Mouse (Mus musculus) spleen, postnatal 36 days (tissue): ENCODE measurements around the gene Bak1.

Experiments
- DNase-seq, 2 experiments: peaks; one replicate each; pipeline ENCODE4 v3.0.0; 2022; ENCODE audit warnings: low spot score in 2 of 2, mixed read lengths in 1 of 2

Bak1 gene

DNA sequence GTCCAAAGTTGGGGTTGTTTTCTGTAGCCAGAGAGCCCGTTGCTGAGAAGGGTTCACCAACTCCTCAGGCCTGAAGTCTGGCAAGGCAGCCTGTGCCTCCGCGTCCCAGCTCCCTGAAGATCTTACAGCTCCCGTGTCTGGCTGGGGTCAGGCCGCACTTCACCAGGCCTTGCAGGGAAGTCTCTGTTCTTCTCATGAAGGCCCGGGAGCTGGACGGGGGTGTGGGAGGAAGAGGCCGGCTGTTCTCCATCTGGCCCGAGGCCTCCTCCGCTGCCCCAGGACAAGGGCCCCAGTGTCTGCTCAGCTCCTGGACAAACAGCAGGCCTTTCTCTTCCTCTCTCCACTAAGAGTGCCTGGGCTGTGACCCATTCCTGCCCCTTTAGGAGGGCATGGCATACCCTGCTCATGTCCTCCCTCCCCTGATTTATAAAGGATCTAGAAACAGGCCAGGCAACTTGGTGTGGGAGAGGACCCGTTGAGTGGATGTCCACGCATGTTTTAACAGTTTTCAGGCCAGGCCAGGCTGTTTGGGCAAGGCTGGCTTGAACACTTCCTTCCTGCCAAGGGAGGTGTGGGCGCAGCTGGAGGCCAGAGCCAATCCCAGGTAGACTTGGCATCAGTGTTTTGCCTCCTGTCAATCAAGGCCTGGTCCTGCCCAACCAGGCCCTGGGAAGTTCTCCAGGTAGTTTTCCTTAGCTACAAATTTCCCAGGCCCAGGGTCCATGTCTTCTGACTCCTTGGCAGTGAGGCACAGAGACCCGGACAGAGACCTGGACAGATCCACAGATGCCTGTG lies 19.8 kb upstream of the Bak1 start:
- DNase-seq: no peak

DNA sequence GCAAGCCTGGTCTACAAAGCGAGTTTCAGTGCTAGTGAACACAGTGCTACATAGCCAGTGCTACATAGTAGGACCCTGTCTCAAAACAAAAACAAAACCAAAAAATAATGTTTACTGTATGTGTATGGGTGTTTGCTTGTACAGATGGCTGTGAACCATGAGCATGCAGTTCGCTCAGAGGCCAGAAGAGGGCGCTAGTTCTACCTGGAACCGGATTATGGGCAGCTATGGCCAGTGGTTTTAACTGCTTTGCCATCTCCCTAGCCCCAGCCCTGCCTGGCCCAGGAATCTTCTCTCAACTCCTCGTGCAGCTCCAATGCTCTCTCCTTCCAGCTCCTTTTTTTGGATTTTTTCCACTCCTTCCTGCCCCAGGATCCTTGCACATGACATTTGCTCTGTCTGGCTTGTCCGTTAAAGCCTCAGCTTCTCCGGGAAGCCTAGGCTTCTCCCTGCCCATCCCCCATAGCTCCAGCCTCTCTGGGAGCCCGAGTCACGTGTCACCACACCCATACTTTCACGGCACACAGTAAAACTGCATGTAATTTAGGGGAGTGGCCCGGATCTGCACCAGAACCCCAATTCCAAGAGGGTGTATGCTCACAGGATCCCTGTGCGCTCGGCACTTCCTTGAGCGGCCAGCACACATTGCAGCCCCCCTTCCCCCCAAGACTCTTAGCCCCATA lies 19.1 kb upstream of the Bak1 start:
- DNase-seq: no peak

DNA sequence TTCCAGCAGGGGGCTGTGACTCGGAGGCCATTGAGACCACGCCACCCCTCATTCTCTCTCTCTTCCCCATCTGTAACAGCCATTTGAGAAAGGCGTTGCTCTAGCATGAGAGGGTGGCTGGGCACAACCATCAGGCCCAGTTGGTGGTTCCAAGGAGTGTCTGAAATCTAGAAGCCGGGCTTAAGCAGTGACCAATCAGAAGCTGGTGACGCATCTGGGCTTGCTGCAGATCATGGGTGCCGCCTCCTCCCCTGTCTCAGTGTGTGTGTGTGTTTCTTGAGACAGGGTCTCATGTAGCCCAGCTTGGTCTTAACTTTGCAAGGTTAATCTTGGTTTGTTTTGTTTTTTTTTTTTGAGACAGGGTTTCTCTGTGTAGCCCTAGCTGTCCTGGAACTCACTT lies 16.4 kb upstream of the Bak1 start:
- no peak for DNase-seq

DNA sequence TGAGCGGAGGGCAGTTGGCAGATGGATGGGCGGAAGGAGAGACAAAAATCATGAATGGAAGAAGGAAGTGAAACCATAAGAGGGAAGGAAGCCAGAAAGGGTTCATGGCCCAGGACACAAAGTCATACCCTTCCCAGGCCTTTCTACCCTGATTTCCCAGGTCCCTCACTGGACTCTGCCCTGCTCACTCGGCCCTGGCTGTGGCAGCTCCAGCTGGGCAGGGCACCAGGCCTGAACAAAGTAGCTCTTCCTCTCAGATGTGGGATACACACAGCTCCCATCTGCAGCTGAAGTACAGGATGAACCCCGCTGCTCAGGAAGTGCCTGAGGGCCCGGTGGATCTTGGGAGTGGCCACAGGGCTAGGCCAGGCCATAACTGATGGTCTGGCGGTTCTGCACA lies 14.0 kb upstream of the Bak1 start:
- peak; percentile 53 to 59 for DNase-seq

DNA sequence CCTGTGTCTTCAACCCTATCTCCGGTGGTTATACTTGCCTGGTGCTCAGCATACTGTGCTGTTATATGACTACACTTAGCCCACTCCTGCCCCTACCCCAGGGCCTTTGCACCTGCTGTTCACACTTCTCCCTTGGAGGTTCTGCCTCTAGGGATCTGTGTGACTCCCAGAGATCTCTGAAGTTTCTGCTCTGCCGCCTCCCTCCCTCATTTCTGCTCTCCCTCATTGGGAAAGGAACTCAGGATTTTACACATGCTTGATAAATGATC lies 12.9 kb upstream of the Bak1 start:
- peak; percentile 68 for DNase-seq

DNA sequence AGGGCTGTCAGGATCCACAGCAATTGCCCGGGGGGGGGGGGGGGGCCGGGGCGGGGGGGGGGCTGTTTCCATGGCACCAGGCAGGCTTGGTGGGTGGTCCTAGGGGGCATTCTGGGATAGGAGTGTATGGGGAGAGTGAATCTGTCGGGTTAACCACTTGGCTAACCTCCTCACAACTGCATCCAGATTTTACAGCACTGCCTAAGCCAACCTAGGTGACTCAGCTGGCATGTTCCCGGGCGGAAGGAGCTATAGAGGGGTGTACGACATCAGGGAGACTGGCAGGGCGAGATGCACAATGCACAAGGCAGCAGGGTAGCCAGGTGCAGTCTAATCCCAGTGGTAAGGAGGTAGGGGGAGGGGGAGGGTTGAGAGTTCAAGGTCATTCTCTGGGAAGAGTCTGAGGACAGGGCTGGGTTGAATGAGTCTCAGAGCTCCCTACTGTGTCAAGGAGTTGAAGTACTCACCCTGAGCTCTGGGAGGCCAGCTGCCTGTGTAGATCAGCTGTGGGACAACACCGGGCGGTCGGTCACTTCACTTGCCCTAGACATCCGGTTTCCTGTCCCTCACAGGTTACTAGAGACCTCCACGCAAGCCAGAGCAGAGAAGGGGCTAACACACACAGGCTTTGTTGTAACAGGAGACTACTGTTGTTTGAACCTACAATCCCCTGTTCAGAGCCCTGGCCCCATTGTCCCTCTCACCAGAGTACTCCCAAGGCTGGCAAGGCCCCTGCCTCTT lies 12.4 kb upstream of the Bak1 start:
- DNase-seq: peak; percentile 35 to 42

DNA sequence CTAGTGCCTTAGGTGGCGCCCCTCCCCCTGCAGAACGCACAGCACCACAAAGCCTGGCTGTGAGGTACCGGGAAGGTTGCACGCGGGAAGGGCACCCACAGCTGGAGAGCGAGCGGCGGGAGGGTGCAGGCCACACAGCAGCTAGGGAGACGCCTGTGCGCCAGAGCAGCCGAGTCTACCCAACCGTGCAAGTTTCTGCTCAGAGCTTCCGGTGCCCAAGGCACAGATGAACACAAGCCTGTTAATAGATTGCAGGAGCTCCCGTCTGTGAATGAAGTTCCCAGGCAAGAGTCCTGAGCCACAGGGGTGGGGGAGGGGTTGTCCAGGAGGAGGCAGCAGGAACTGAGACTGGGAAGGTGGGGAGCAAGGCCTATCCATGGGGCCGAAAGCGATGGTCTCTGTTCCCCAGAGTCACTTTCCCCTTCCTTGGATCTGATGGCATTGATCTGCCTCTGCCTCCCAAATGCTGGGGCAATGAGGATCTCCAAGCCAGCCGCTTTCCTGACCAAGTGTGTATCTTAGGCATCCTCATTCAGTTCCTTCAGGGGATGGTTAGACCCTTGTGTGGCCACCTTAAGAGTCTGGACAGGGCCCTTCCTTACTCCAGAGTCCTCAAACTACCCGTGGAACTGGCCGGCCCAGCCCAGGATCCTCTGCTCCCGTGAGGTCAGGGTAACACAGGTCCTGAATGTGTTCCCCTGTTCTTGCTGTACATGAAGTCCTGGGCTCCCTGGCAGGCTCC lies 11.7 kb upstream of the Bak1 start:
- peak; percentile 59 to 67 for DNase-seq

DNA sequence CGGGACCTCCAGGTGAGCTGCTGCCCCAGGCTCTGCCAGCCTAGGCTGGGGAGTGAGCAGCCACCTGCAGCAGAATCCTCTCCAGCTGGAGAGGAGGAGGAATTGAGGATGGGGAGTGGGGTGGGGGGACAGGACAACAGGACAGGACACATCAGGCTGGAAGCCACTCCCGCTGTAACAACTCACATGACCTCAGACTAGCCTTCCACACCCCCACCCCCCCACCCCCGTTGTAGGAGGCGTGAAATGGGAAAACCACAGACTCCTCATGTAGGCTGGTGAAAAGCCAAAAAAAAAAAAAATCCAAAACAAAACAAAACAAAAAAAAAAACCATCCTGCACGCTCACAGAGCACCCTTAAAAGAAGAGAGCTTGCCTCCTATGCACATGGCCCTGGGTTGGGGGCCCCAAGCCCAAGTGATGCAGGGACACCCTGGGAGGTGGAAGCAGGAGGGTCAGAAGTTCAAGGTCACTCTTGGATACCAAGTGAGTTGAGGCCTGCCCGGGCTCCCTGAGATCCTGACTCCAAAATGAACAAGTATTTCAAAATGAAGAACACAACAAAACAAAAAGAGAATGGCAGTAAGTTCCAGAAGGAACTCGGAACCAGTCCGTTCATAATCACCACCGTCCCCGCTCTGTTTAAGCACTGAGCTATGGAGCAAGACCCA lies 10.8 kb upstream of the Bak1 start:
- no peak for DNase-seq

DNA sequence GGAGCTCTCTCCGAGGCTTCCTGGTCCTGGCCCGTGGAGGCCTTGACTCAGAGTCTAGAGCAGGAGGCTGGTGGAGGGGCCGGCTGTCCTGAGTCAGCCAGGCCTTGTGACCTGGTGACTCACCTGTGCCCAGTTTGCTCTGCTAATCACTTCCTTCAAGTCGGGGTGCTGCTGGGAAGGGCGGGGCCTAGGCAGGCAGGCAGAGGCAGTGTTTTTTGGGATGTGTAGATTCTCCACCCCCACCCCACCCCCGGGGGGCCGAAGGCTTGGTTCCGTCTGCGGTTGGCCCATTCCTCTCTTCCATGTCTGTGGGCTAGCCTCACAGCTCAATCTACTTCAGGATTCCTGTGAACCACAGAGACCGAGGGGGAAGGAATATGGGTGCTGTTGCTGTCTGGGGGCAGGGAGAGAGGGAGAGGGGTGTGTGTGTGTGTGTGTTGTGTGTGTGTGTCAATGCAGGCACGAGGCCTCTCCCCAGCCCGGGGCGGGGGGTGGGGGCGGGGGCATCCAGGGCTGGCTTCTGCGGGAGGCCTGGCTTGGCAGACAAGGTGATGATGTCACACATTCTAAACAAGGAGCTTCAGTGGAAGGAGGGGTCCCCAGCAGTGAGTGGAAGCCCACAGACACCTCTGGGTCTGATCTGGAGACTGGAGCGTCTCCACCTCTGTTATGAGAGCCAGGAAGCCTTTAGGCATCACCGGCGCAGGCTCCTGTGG lies 9.7 kb upstream of the Bak1 start:
- no peak for DNase-seq

DNA sequence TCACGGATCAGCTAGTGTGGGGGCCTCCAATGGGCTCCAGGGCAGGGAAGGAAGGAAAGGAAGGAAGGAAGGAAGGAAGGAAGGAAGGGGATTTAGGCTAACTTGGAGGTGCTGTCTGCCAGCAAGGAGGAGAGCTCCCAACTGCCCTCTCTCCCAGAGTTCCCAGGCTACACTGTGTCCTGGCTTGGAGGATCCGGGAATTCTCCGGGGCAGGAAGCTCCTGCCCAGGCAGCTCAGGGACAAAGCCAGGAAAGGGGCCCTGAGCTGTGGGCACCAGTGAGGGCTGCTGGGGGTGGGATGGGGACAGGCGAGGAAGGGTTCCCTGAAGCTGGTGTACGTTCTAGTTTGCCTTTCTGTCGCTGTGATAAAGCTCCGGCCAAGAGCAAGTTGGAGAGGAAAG lies 7.7 kb upstream of the Bak1 start:
- no peak for DNase-seq

DNA sequence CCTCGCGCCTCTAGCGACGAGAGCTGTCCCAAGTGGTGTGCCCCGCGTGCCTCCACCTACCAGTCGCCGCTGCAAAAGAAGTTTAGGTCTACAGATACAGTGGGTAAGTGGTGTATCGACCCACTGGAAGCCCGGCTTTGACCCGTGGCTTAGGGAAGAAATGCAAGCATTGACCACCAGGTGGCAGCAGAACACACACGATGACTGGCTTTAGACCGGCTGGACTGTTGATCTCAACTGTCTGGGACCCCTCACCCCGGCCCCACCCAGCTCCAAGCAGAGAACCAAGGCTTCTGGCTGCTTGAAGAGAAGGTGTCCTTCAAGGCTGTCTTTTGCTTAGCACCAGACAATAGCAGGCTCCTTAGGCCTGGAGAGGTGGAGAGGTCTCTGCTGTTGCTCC lies 4.1 kb upstream of the Bak1 start:
- DNase-seq: peak; percentile 64 to 72

DNA sequence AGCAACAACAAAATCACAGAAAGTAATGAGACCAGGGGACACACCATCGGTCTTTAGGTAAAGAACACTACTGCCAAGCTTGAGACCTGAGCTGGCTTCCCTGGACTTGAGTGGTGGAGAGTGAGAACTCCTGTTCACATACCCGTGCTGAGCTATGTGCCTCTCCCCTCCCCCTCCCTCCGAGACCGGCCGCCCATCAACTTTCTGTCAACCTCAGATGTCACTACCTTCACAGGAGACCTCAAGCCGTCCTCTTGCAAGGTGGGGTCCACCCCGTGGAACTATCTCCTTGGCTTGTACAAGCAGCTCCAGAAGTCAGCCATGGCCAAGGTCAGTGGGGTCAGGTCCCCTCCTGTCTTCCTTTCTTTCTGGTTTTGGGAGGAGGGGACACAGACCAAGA lies 3.5 kb upstream of the Bak1 start:
- no peak for DNase-seq

DNA sequence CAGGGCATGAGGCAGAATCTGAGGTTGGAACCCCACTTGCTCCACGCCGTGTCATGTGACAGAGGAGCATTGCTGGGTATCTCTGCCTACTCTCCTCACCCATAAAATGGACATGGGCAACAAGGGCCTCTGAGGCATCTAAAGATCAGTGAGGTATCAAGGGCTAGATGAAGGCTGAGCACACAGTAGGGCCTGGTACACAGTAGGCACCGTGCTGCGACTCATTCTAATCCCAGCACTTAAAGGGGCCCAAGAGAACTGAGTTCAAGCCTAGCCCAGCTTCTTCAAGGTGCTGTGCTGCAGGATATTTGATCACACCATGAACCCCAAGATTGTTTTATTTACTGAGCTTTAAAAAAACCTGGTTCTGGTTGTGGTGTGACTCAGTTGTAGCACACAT lies 2.1 kb upstream of the Bak1 start:
- no peak for DNase-seq

DNA sequence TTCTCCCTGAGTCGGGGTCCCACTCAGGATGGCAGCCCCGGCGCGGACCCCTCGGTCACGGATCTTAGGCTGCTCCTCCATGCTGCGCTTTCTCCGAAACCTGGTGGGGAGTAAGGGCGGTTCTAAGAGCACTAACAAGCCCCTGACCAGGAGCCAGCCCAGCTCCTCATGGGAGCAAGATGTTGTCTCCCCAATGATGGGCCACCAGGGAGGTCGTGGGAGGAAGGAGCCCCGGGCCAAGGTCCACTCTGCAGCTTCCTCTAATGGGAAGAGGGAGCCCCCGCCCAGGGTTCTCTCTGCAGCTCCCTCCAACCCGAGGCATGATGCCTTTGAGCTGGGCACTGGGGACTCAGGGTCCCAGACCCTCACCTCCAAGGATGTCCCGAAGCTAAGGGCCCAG lies 622 bp upstream of the Bak1 start:
- no peak for DNase-seq

DNA sequence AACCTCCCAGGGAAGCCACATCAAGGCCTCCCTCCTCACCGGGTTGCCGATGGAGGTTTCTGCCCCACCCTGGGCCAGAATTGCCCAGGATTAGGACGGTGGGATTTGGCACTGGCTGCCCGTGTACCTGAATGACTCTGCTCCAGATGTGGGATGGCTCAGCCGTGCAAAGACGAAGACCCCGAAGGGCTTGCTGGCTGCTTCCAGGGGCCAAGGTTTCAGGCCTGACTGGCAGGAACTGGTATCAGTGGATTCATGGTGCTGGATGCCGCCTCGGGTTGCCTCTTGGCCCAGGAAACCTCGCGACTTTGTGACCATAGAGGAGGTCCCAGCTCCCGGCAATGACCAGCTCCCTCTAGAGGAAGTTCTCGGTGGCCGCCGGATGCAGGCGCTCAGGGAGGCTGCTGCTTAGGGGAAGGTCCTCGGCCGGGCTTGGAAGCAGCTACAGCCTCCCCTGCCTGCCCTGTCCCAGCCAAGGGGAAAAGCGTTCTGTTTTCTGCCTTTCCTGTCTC lies 469 bp downstream of the Bak1 start:
- peak; percentile 89 to 91 for DNase-seq

DNA sequence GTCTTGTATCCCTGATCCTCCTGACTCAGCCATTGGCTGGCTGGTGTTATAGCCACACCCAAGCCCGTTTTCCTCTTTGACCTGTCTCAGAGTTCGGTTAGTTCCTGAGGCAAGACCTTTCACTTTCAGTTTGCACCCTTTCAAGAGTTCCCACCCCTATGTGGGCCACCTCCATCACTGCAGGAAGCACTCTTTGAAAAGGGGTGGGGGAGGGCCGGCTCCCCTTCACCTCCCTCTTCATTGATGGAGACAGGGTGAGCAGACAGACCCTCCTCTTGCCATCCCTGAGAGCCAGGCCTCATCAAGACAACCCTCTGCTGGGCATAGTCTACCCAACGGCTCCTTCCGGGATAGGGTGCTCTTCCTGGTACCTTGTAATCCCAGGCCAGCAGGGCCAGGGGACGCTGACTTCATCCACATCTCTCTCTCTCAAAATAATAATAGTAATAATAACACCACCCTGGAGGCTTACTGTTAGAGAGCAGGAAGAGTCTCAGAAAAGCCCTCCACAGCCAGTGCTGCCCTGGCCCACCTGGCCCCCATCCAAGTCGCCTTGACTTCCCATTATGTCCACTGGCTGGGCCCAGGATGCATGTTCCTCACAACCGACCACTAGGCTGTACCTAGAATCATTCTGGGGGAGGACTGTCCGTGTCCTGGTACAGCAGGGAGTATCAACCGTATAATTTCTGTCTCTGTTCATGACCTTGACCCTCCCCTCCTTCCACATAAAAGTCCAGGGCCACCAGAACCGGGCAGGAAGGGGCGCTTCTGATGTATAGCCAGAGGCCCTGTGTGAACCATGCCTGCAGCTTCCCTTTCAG lies 1.1 kb downstream of the Bak1 start:
- DNase-seq: peak; percentile 72 to 76

DNA sequence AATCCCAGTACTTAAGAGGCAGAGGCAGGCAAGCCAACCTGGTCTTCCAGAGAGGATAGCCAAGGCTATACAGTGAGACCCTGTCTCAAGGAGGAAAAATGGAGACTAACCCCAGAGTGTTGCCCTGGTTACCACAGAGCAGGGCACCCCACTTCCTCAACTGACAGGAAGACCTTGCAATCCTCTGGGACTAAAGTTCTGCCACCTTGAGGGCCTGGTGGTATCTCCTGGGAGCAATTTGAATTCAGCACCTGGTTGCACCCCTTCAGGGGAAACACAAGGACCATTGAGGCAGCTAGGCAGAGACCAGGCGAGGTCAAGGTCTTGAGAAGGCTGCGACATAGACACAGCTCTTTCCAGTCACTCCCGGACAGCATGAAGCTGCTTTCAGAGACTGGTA lies 2.9 kb downstream of the Bak1 start:
- peak; percentile 33 to 46 for DNase-seq

DNA sequence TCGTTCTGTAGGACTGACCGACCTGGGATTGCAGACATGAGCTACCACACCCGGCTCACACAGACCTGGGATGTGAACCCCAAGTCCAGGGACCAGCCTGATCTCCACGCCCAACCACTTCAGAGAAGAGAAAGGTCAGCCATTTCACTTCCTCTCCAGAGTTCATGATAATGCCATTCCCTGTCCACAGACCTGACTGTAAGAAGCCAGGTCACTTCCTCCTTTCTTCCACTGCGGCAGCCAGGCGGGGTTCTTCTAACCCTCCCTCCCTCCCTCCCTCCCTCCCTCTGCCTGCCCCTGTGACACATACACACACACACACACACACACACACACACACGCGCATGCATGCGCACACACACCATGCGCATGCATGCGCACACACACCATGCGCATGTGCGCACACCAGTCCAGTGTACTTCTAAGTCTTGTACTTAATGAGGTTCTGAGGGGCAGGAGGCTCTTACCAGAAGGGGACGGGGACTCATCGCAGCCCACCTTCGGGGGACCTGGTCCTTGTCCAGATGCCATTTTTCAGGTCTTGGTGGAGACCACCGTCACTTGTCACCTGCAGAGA lies 3.4 kb downstream of the Bak1 start:
- peak; percentile 34 to 49 for DNase-seq

DNA sequence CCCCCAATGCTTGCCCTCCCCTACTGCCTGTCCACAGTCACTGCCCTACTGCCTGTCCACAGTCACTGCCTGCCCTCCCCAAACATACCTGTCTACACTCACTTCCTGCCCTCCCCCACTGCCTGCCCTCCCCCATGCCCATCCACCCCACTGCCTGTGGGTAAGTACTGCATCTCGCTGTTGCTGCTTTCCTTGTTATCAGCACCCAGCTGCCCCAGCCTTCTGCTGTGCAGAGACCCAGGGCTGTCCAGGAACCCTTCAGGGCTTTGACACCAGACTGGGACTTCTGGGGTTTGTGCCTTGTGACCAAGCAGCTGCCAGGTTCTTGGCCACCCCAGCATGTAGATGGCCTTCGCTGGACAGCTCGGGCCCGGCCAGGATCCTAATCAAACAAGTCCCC lies 5.5 kb downstream of the Bak1 start:
- DNase-seq: no peak

DNA sequence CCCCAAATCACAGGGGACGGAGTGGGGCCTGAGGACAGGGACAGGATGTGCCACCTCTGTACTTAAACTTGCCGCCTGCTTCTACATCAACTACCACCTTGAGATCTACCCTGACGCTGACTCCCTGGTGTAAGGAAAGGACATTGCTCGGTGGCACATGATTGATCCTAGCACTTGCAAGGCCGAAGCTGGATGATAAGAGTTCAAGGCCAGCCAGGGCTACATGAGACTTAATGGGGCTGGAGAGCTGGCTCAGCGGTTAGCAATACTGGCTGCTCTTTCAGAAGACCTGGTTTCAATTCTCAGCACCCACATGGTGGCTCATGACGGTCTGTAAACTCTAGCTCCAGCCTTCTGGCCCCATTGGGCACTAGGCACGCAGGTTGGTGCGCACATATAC lies 7.1 kb downstream of the Bak1 start:
- no peak for DNase-seq
